Mouse (Mus musculus) G1E (cell line): ENCODE results near the gene Colgalt2. TPM values are rescaled to one million over a fixed set of nuclear protein-coding genes. Genes with fewer than 3 reads are reported as not detected.

Experiments used
- ATAC-seq: 2 replicates; pipeline ENCODE4 v1.8.0; 2016; ENCODE audit warnings: mild to moderate bottlenecking; ENCODE audit not compliant: insufficient number of reproducible peaks, poor library complexity, low FRiP score, severe bottlenecking; ENCODE audit errors: extremely low read depth
- DNase-seq: peaks from one replicate; pipeline ENCODE4 v3.0.0; 2012; ENCODE audit warnings: low spot score
- H3K27me3 ChIP-seq: 2 replicates; pipeline ENCODE4 v1.6.1; 2012; ENCODE audit warnings: mild to moderate bottlenecking, low read length, inconsistent platforms; ENCODE audit not compliant: insufficient read depth
- H3K36me3 ChIP-seq: replicated peaks from 2 replicates; pipeline ENCODE3; 2012; ENCODE audit warnings: mild to moderate bottlenecking, inconsistent platforms
- H3K4me1 ChIP-seq: 2 replicates; pipeline ENCODE4 v1.6.1; 2012; ENCODE audit warnings: low read depth, low read length, inconsistent platforms, mixed read lengths; ENCODE audit not compliant: insufficient read depth
- H3K4me3 ChIP-seq: 2 replicates; pipeline ENCODE4 v1.5.1; 2012; ENCODE audit warnings: low read depth, mild to moderate bottlenecking, inconsistent platforms, low read length, moderate library complexity, mixed read lengths
- H3K9me3 ChIP-seq: replicated peaks from 2 replicates; pipeline ENCODE4 v1.6.1; 2012; ENCODE audit warnings: inconsistent platforms
- CTCF ChIP-seq: IDR thresholded peaks from 2 replicates; pipeline ENCODE4 v1.5.1; 2012; ENCODE audit warnings: low read depth, low read length, inconsistent platforms, mixed read lengths
- GATA1 ChIP-seq: IDR thresholded peaks from 2 replicates; pipeline ENCODE4 v1.6.1; 2012; ENCODE audit warnings: borderline replicate concordance, low read length, inconsistent platforms, mixed read lengths
- GATA2 ChIP-seq: IDR thresholded peaks from 2 replicates; pipeline ENCODE4 v1.6.1; 2012; ENCODE audit warnings: low read depth, low read length, inconsistent platforms, borderline replicate concordance
- POLR2AphosphoS5 ChIP-seq: IDR thresholded peaks from 2 replicates; pipeline ENCODE4 v1.6.1; 2012; ENCODE audit warnings: low read depth, low read length, inconsistent platforms; ENCODE audit not compliant: insufficient replicate concordance
- TAL1 ChIP-seq: conservative IDR thresholded peaks from 2 replicates; pipeline ENCODE4 v1.6.1; 2012; ENCODE audit warnings: low read depth, low read length, inconsistent platforms, mixed read lengths
- polyA plus RNA-seq: library from polyadenylated mRNA; stranded (reverse); fragments of >175 nt; gene quantifications from 2 replicates; pipeline ENCODE4 v1.2.3, GENCODE M21; 2012
- total RNA-seq, 2 experiments: library from RNA; stranded (forward) in 1 of 2; stranded (reverse) in 1 of 2; fragments of 200-1000 nt in 1 of 2; fragments of >200 nt in 1 of 2; fragmentation: Nextera tagmentation in 1 of 2; gene quantifications; 2 replicates each; pipeline ENCODE4 v1.2.3; 2014 to 2017

Gene Colgalt2
- total and polyA plus RNA-seq, 3 experiments: 0.16 TPM; not detected in 2

- Histone ChIP-seq H3K4me1 (no peaks in the 10 kb centered on the region), H3K27me3 (no peaks in the 10 kb centered on the region), H3K36me3 (no peaks in the 10 kb centered on the region), H3K4me3 (no peak overlapping the region), H3K9me3 (peaks cover 14% of the 10 kb centered on the region)
- peak; percentile 12 for DNase-seq
- TF ChIP-seq CTCF (no peak), TAL1 (no peak), POLR2AphosphoS5 (no peak), GATA1 (no peak), GATA2 (no peak)
- peak; percentile 65 for ATAC-seq
These were observed 125.5 kb downstream of the Colgalt2 start for GRCm38 (mm10) chr1:152524987-152525648.

GRCm38 (mm10) chr1:152526154-152526553 lies 126.5 kb downstream of the Colgalt2 start:
- TF ChIP-seq POLR2AphosphoS5: no peak
- no peak for TF ChIP-seq GATA1
- TF ChIP-seq TAL1: no peak
- Histone ChIP-seq H3K9me3 (peaks cover 11% of the 10 kb centered on the region), H3K4me3 (no peak overlapping the region), H3K27me3 (no peaks in the 10 kb centered on the region), H3K36me3 (no peaks in the 10 kb centered on the region), H3K4me1 (no peaks in the 10 kb centered on the region)
- ATAC-seq: no peak
- no peak for DNase-seq

- peaks cover 9% of the 10 kb centered on the region for H3K9me3 ChIP-seq
- no peak for TF ChIP-seq POLR2AphosphoS5
- no peak for TF ChIP-seq GATA1
- no peak for TF ChIP-seq TAL1
- TF ChIP-seq GATA2: no peak
- TF ChIP-seq CTCF: no peak
- no peaks in the 10 kb centered on the region for H3K27me3 ChIP-seq
- ATAC-seq (no peak), DNase-seq (no peak)
- no peaks in the 10 kb centered on the region for H3K36me3 ChIP-seq
- no peak overlapping the region for H3K4me3 ChIP-seq
- H3K4me1 ChIP-seq: no peaks in the 10 kb centered on the region
These were observed 128.6 kb downstream of the Colgalt2 start for GRCm38 (mm10) chr1:152528214-152528613.

GRCm38 (mm10) chr1:152528778-152529177 lies 129.1 kb downstream of the Colgalt2 start:
- TF ChIP-seq POLR2AphosphoS5 (no peak), GATA2 (no peak), TAL1 (no peak), CTCF (no peak), GATA1 (no peak)
- no peak for DNase-seq
- Histone ChIP-seq H3K4me3 (no peak overlapping the region), H3K36me3 (no peaks in the 10 kb centered on the region), H3K4me1 (no peaks in the 10 kb centered on the region), H3K9me3 (peaks cover 9% of the 10 kb centered on the region), H3K27me3 (no peaks in the 10 kb centered on the region)
- ATAC-seq: no peak

DNA sequence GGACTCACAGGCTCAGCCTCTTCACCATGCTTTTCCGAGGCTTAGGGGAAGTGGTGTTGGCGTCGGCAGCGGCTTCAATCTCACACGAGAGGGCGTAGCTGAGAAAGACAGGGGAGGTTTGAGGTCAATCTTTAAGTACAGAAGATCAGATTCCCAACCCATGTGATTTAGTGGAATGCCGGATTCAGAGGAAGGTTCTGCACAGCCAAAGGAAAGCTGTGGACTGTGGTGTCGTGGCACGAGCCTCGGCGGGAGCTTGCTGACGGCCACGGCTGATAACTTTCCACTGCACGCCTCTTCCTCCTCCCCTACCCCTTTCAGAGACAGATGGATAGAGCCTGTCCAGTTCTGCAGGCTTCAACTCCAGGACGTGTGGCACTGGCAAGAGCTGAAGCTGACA lies 131.9 kb downstream of the Colgalt2 start:
- Histone ChIP-seq H3K36me3 (no peaks in the 10 kb centered on the region), H3K4me3 (no peak overlapping the region), H3K4me1 (no peaks in the 10 kb centered on the region), H3K27me3 (no peaks in the 10 kb centered on the region), H3K9me3 (peaks cover 6% of the 10 kb centered on the region)
- DNase-seq (no peak), ATAC-seq (no peak)
- TF ChIP-seq CTCF (no peak), POLR2AphosphoS5 (no peak)

GRCm38 (mm10) chr1:152534531-152534930 lies 134.9 kb downstream of the Colgalt2 start:
- ATAC-seq: no peak
- H3K9me3 ChIP-seq: peaks cover 14% of the 10 kb centered on the region
- no peak for TF ChIP-seq TAL1
- no peak for TF ChIP-seq GATA1
- TF ChIP-seq CTCF: no peak
- no peak for TF ChIP-seq GATA2
- no peak for TF ChIP-seq POLR2AphosphoS5
- H3K4me1 ChIP-seq: no peaks in the 10 kb centered on the region
- no peaks in the 10 kb centered on the region for H3K36me3 ChIP-seq
- no peaks in the 10 kb centered on the region for H3K27me3 ChIP-seq
- H3K4me3 ChIP-seq: no peak overlapping the region
- DNase-seq: no peak

GRCm38 (mm10) chr1:152536416-152537018 lies 136.9 kb downstream of the Colgalt2 start:
- ATAC-seq: no peak
- no peak for TF ChIP-seq GATA2
- TF ChIP-seq POLR2AphosphoS5: no peak
- TF ChIP-seq TAL1: no peak
- no peak for TF ChIP-seq GATA1
- TF ChIP-seq CTCF: no peak
- Histone ChIP-seq H3K27me3 (no peaks in the 10 kb centered on the region), H3K4me3 (no peak overlapping the region), H3K9me3 (peaks cover 13% of the 10 kb centered on the region), H3K36me3 (no peaks in the 10 kb centered on the region), H3K4me1 (no peaks in the 10 kb centered on the region)
- no peak for DNase-seq
